Mouse (Mus musculus) ES-E14 (cell line): ENCODE data around the gene Dlg2.

Experiments
- CHD2 ChIP-seq: IDR thresholded peaks from 2 replicates; pipeline ENCODE4 v1.6.1; 2014; ENCODE audit warnings: mild to moderate bottlenecking, low read depth, low read length, inconsistent platforms
- MAFK ChIP-seq: IDR thresholded peaks from 2 replicates; pipeline ENCODE4 v1.6.1; 2014; ENCODE audit warnings: mild to moderate bottlenecking, low read depth, low read length, inconsistent platforms; ENCODE audit not compliant: insufficient read depth

- TF ChIP-seq MAFK, result no peak
- TF ChIP-seq CHD2, result no peak
These were observed 32.3 kb upstream of the Dlg2 start for GRCm38 (mm10) chr7:90444206-90444605.
